Comparison of ENCODE assay signal across 9 mouse cellular contexts in the genomic region with DNA sequence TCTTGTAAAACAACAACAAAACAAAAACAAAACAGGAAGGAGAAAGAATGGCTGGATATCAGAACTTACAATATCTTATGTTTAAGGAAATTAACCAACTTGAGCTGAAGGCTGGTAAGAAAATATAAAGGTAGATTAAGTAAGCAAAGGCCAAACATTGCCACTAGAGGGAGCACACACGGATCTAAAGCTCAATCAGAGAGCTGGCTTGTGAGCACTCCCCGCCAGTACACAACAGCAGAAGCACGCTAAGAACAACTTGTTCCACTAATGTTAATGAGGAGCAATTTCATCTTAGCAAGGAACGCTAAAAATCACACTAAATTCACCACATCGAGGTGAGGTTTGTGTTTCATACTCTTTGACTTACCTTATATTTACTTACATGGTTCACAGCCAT. TPM values are rescaled to one million over a fixed set of nuclear protein-coding genes. Genes with fewer than 3 reads are reported as not detected.
DNase-seq lines count a peak whose midpoint lies in the region; ATAC-seq and TF ChIP-seq lines count a peak whose summit lies in the region.
"Had no signal": no experiment of that assay in that cellular context is flagged by ENCODE, and none has a peak within 500 bp of the region (broad histone marks: within the 10 kb centered on the region; RNA-seq: fewer than 3 reads in every experiment).

No protein-coding gene starts in this region.

- no peak for ATAC-seq in cerebellum, adult (ENCODE audit: insufficient number of reproducible peaks, low FRiP score, low TSS enrichment)
- ATAC-seq in midbrain, postnatal 0 days (ENCODE audit: low FRiP score): no peak
- no peak for ATAC-seq in midbrain, embryonic 15.5 days (replicated peaks)
- ATAC-seq in kidney, postnatal 0 days (replicated peaks; ENCODE audit: low FRiP score, low read depth): no peak
- ATAC-seq in lung, postnatal 0 days: no peak

- no peak overlapping the region for H3K9ac ChIP-seq in midbrain, postnatal 0 days (replicated peaks; ENCODE audit: low read length, poor library complexity, severe bottlenecking)
- no peak overlapping the region for H3K9ac ChIP-seq in midbrain, embryonic 15.5 days
- H3K9ac ChIP-seq in kidney, postnatal 0 days (ENCODE audit: low read depth, low read length): no peak overlapping the region
- H3K9ac ChIP-seq in lung, postnatal 0 days (replicated peaks; ENCODE audit: low read depth): no peak overlapping the region

- TF ChIP-seq CTCF in midbrain, postnatal 0 days (IDR thresholded peaks at IDR 0.05): peak; percentile 82
- peak; percentile 68 for TF ChIP-seq CTCF in cortical plate, adult 2 months (IDR thresholded peaks at IDR 0.05; ENCODE audit: extremely low read depth, insufficient read depth, low read length)
- peak; percentile 82 for TF ChIP-seq CTCF in kidney, postnatal 0 days (IDR thresholded peaks at IDR 0.05; ENCODE audit: low read depth)
- TF ChIP-seq CTCF in lung, postnatal 0 days (IDR thresholded peaks at IDR 0.05): peak; percentile 73

- peaks cover 60% of the 10 kb centered on the region for H3K36me3 ChIP-seq in midbrain, postnatal 0 days (ENCODE audit: insufficient read depth, low read length)
- peaks cover 52% of the 10 kb centered on the region for H3K36me3 ChIP-seq in midbrain, embryonic 15.5 days (replicated peaks)
- H3K36me3 ChIP-seq in kidney, postnatal 0 days (ENCODE audit: insufficient read depth, low read length): peaks cover 55% of the 10 kb centered on the region
- H3K36me3 ChIP-seq in lung, postnatal 0 days (ENCODE audit: insufficient read depth, low read length): peaks cover 34% of the 10 kb centered on the region

- no peak overlapping the region for H3K4me2 ChIP-seq in midbrain, postnatal 0 days (ENCODE audit: low read depth, low read length, poor library complexity, severe bottlenecking)
- no peak overlapping the region for H3K4me2 ChIP-seq in midbrain, embryonic 15.5 days
- H3K4me2 ChIP-seq in kidney, postnatal 0 days (ENCODE audit: low read length): no peak overlapping the region
- no peak overlapping the region for H3K4me2 ChIP-seq in lung, postnatal 0 days (replicated peaks; ENCODE audit: low read depth, low read length)

- no peaks in the 10 kb centered on the region for H3K27me3 ChIP-seq in midbrain, postnatal 0 days (ENCODE audit: insufficient read depth, low read length)
- H3K27me3 ChIP-seq in midbrain, embryonic 15.5 days (replicated peaks): no peaks in the 10 kb centered on the region
- H3K27me3 ChIP-seq in kidney, postnatal 0 days (ENCODE audit: insufficient read depth, low read length): no peaks in the 10 kb centered on the region
- no peaks in the 10 kb centered on the region for H3K27me3 ChIP-seq in lung, postnatal 0 days (replicated peaks; ENCODE audit: insufficient read depth, low read length)

- H3K4me1 ChIP-seq in midbrain, postnatal 0 days (ENCODE audit: insufficient read depth, low read length): no peaks in the 10 kb centered on the region
- no peaks in the 10 kb centered on the region for H3K4me1 ChIP-seq in midbrain, embryonic 15.5 days
- no peaks in the 10 kb centered on the region; the same call in 1 of the 2 replicates for H3K4me1 ChIP-seq in cortical plate, adult 2 months (ENCODE audit: control insufficient read depth, insufficient read depth, low read length)
- H3K4me1 ChIP-seq in kidney, postnatal 0 days (replicated peaks; ENCODE audit: insufficient read depth, low read length): no peaks in the 10 kb centered on the region
- no peaks in the 10 kb centered on the region for H3K4me1 ChIP-seq in lung, postnatal 0 days (ENCODE audit: insufficient read depth, low read depth, low read length)

- 20% methylated on average over 5 of the region's 5 CpGs for WGBS in midbrain, postnatal 0 days
- 22% methylated on average over 5 of the region's 5 CpGs for WGBS in midbrain, embryonic 15.5 days
- WGBS in kidney, postnatal 0 days: 21% methylated on average over 5 of the region's 5 CpGs
- WGBS in lung, postnatal 0 days: 23% methylated on average over 5 of the region's 5 CpGs

- TF ChIP-seq POLR2A in cortical plate, adult 2 months (IDR thresholded peaks at IDR 0.05; ENCODE audit: extremely low read depth, insufficient read depth, low read length): no peak

- no peak for TF ChIP-seq EP300 in lung, postnatal 0 days (IDR thresholded peaks at IDR 0.05)

- no peaks in the 10 kb centered on the region for H3K9me3 ChIP-seq in midbrain, postnatal 0 days (ENCODE audit: low read length)
- no peaks in the 10 kb centered on the region for H3K9me3 ChIP-seq in midbrain, embryonic 15.5 days
- no peaks in the 10 kb centered on the region for H3K9me3 ChIP-seq in kidney, postnatal 0 days (replicated peaks; ENCODE audit: low read length)
- H3K9me3 ChIP-seq in lung, postnatal 0 days (ENCODE audit: low read length): no peaks in the 10 kb centered on the region

- DNase-seq in cerebellum, adult 18-20 months: peak; percentile 72
- peak; percentile 82 for DNase-seq in midbrain, postnatal 0 days (ENCODE audit: low spot score)
- DNase-seq in kidney, postnatal 0 days (ENCODE audit: low spot score): peak; percentile 84
- peak; percentile 80 for DNase-seq in lung, postnatal 0 days (ENCODE audit: low spot score)
- DNase-seq in telencephalon, adult 2 months (ENCODE audit: low read depth, low spot score): peak; percentile 73

- H3K27ac ChIP-seq in midbrain, postnatal 0 days (ENCODE audit: low read depth, low read length): no peak overlapping the region
- H3K27ac ChIP-seq in midbrain, embryonic 15.5 days: no peak overlapping the region
- no peak overlapping the region for H3K27ac ChIP-seq in cortical plate, adult 2 months (ENCODE audit: insufficient read depth, low read length)
- no peak overlapping the region for H3K27ac ChIP-seq in kidney, postnatal 0 days
- no peak overlapping the region for H3K27ac ChIP-seq in lung, postnatal 0 days (ENCODE audit: low read length)
- H3K27ac ChIP-seq: macrophage had no signal

- H3K4me3 ChIP-seq in midbrain, postnatal 0 days (ENCODE audit: low read depth, low read length): no peak overlapping the region
- H3K4me3 ChIP-seq in midbrain, embryonic 15.5 days: no peak overlapping the region
- H3K4me3 ChIP-seq in cortical plate, adult 2 months (ENCODE audit: insufficient read depth, low read length): no peak overlapping the region
- no peak overlapping the region for H3K4me3 ChIP-seq in kidney, postnatal 0 days (replicated peaks; ENCODE audit: low read depth, low read length)
- no peak overlapping the region for H3K4me3 ChIP-seq in lung, postnatal 0 days (ENCODE audit: low read depth, low read length)

RNA-seq across cellular contexts. Expression of a gene that starts 29.1 kb away (rescaled TPM):
- total RNA-seq in midbrain, postnatal 0 days (2014; rRNA removed): 148 and 155 TPM in 2 replicates
- polyA plus RNA-seq in midbrain, postnatal 0 days (2015; fragmentation: Nextera tagmentation; extraction: Ambion mirVana): 121 and 122 TPM in 2 replicates
- 165 and 166 TPM in 2 replicates for polyA plus RNA-seq in midbrain, embryonic 15.5 days (2015; fragmentation: Nextera tagmentation; extraction: Ambion mirVana)
- 158 and 163 TPM in 2 replicates for polyA plus RNA-seq in cortical plate, adult 2 months (2012; rRNA removed)
- polyA plus RNA-seq in kidney, postnatal 0 days (2015; fragmentation: Nextera tagmentation; extraction: Ambion mirVana): 100 and 102 TPM in 2 replicates
- 83.5 and 86.0 TPM in 2 replicates for polyA plus RNA-seq in lung, postnatal 0 days (2015; fragmentation: Nextera tagmentation; extraction: Ambion mirVana)

RNA-seq across cellular contexts. Expression of a gene that starts 52.1 kb away (rescaled TPM):
- total RNA-seq in midbrain, postnatal 0 days (2014; rRNA removed): 0.14 and 0.38 TPM in 2 replicates
- 1.5 and 3.4 TPM in 2 replicates for polyA plus RNA-seq in midbrain, postnatal 0 days (2015; fragmentation: Nextera tagmentation; extraction: Ambion mirVana)
- polyA plus RNA-seq in midbrain, embryonic 15.5 days (2015; fragmentation: Nextera tagmentation; extraction: Ambion mirVana): 0.64 and 1.2 TPM in 2 replicates
- polyA plus RNA-seq in cortical plate, adult 2 months (2012; rRNA removed): 10.5 and 13.8 TPM in 2 replicates
- 0.37 and 0.47 TPM in 2 replicates for polyA plus RNA-seq in kidney, postnatal 0 days (2015; fragmentation: Nextera tagmentation; extraction: Ambion mirVana)
- 0.38 and 0.54 TPM in 2 replicates for polyA plus RNA-seq in lung, postnatal 0 days (2015; fragmentation: Nextera tagmentation; extraction: Ambion mirVana)
- polyA plus RNA-seq: macrophage had no signal
